Mouse (Mus musculus) brain, adult 2 months (tissue): ENCODE measurements around the gene Ighmbp2.
"Not testable (repeated sequence)": the region's sequence is repeated elsewhere in the genome, so short reads cannot be mapped to it uniquely, and the experiment has no call there.

ENCODE experiments used
- DNase-seq: peaks from one replicate; pipeline ENCODE4 v3.0.0; 2011; ENCODE audit warnings: low read depth, low spot score

Ighmbp2 gene

DNA sequence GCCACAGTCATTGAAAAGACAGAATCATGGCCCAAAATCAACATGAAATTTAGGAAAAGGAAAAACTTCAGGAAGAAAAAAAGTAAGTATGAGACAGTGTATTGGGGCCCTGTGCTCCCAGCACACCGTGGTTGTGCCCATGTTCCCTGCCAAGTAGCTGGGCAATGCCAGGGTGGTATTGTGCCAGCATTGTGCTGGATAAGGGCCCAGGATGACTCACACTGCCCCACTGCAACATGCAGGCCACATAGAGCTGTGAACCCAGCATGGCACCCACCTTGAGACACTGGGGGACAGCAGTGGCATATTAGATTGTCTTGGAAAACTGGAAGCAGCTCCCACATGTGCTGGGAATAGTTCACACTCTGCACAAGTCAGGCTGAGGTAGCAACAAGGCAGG, 6.2 kb upstream of the Ighmbp2 start:
- peak; percentile 44 for DNase-seq

GRCm38 (mm10) chr19:3281886-3282285, 931 bp downstream of the Ighmbp2 start:
- DNase-seq: no peak

- no peak for DNase-seq
Observed at GRCm38 (mm10) chr19:3275744-3276365, 7.0 kb downstream of the Ighmbp2 start.

GRCm38 (mm10) chr19:3273331-3273730, 9.5 kb downstream of the Ighmbp2 start:
- no peak for DNase-seq

GRCm38 (mm10) chr19:3271366-3271765, 11.5 kb downstream of the Ighmbp2 start:
- no peak for DNase-seq

DNA sequence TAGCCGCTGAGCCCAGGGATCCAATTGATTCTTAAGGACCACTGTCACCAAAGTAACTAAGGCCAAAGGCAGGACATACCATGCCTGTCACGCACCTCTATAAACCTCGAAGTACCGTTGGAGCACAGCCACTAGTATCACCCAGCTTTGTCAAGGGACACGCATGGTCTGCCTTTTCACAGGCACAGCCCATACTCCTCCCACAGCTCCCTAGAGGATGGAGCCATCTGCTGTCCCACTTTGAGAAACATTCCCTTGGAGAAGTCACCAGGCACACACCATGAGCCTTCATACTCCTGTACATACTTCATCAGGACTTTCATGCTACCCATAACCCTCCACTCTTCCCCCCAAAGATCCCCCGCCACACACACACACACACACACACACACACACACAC, 13.0 kb downstream of the Ighmbp2 start:
- DNase-seq: peak; percentile 59

GRCm38 (mm10) chr19:3269279-3269678, 13.5 kb downstream of the Ighmbp2 start:
- DNase-seq: no peak

DNA sequence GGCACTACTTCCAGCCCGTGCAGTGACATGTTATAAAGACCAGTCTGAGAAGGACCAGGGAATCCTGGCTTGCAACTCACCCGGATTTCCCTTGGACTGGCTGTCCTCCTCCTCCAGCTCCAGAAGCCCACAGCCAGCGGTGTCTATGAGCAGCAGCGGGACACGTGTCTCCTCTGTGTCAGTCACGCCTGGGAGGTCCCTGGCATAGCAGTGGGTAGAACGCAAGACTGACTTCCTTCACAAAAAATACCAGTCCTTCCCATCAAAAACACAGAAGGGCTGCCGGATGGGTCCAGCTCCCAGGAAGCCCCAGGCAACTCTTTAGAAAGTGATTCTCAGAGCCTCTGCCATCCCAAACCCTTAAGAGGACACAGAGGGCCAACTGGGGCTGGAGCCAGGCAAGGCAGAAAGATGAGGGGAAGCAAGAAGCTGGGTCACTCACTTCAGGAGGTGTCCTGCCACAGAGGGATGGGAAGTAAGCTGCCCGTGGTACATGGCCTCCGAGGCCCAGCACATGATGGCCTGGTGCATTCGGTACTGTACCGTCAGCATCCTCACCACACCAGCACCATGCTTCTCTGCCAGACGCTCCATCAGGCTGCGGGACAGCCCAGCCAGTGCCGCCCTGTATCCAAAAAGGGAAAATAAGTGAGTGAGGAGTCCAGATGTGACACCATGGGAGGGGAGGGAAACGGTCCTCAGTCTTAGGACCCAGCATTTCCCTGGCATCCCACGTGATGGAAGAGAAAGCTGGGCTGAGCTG, 14.4 kb downstream of the Ighmbp2 start:
- no peak for DNase-seq

- DNase-seq: no peak
Observed at GRCm38 (mm10) chr19:3267340-3267739, 15.5 kb downstream of the Ighmbp2 start.

DNA sequence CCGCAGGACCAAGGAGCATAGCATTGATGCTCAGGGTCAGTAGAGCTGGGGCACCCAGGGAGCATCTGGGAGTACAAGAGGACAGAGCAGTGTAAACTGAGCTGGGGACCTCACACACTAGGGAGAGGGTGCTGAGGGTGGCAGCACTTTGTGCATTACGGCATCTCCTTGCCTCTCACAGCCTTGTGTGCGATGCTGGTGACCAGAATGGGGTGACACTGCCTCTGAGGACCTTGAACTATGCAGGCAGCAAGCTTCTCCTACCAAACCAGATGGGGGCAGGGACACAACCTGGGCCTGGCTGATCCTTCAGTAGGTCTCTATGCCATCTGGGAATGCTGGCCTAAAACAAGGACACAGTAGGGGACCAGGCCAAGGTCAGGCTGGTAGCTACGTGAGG, 16.1 kb downstream of the Ighmbp2 start:
- DNase-seq: no peak

DNA sequence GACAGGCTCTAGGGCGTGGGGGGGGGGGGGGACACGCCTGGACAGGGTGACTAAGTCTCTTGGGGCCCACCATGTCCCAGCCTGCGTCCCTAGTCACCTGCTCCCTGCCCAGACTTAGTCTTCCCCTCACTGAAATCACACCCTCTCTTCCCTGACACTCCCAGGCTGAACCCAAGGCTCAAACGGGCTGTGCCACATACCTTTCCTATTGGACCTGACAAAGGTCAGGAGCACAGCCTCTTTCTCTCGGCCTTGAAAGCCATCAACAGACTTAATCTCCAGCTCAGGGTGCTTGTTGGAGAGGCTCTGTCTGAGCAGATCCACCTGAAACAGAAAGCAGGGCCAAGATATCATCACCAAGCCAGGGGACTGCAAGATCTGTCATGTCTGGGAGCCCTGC, 16.7 kb downstream of the Ighmbp2 start:
- no peak for DNase-seq

DNA sequence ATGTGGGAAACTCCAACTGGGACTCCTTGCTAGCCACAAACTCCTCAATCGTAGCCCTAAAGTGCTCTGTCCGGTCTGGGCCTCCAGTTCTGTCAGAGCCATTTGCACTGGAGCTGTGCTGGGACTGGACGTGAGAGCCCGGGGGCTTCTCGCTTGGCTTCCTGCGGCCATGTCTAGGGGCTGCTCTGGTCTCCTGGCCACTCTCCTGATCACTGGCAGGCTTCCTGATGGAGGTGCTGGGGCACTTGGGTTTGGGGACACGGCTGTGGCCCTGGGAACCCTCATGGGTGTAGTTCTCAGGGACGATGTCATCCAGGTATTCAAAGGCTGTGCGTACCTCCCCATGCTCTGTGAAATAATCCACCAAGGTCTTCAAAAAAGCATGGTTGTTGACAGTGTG, 17.6 kb downstream of the Ighmbp2 start:
- no peak for DNase-seq

DNA sequence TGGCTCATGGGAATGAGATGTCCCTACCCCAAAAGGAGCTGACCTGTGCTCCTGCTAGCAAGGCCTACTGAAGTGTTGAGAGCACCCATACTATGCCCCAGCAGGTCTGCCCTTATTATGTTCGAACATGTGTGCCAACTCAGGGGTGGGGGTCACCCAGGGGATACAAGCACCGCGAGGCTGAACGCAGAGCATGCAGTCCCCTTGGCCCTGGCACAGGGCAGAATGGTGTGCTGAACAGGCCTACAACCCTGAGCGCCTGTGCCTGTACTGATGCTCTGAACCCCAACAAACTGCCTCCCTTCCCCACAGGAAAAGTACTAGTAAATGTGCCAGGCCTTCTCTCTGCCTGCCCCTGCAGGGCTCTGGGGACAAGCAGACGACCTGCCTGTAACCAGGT, 18.5 kb downstream of the Ighmbp2 start:
- DNase-seq: no peak

- no peak for DNase-seq
Observed at GRCm38 (mm10) chr19:3261764-3262525, 20.9 kb downstream of the Ighmbp2 start.

DNA sequence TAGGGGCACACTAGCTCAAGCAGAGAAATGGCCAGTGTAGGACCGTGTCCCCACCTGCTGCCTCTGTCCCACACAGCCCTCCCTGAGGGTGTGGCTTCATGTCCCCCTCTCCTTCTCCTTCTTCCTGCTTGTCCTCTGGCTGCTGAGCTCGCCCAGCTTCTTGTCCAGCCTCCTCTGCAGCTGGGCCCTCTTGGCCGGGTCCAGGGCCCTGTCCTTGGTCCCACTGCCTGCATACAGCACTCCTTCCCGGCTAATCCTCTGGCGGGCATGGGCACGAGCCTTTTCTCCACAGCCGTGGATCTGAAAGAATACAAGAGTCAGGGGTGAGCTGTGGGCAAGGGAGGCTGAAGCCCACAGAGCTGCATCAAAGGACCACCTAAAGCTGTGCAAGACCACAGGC, 21.5 kb downstream of the Ighmbp2 start:
- no peak for DNase-seq

GRCm38 (mm10) chr19:3260591-3260990, 22.2 kb downstream of the Ighmbp2 start:
- no peak for DNase-seq

- no peak for DNase-seq
Observed at GRCm38 (mm10) chr19:3260016-3260415, 22.8 kb downstream of the Ighmbp2 start.

GRCm38 (mm10) chr19:3225261-3225660, 57.6 kb downstream of the Ighmbp2 start:
- not testable (repeated sequence) for DNase-seq

DNA sequence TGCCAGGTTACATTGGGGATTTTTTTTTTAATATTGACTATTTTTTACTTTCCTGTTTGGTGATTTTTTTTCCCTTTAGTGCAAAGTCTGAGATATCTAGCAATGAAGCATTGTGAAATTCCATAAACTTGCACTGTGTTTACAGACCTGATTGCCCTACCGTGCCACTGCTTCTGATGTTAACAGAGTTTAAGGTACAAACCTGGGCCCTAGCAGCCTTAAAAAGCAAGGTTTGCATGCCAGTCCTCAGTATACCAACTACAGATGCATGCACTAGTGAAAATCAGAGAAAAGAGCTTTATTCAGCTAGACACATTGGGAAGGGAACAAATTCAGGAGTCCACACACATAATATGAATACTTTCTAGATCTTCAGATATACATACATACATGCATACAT, 67.9 kb downstream of the Ighmbp2 start:
- not testable (repeated sequence) for DNase-seq
